Mouse (Mus musculus): ENCODE results near the gene Scnm1.

GRCm38 (mm10) chr3:95110911-95111726 lies 22.7 kb downstream of the Scnm1 start, which contains the start of gene Vps72:
- TF ChIP-seq CTCF (IDR thresholded peaks at IDR 0.05; ENCODE audit: control insufficient read depth, insufficient read depth, low read length) (no peak), POLR2A (IDR thresholded peaks at IDR 0.05; ENCODE audit: borderline replicate concordance, control insufficient read depth, low read depth, low read length) (peak; percentile 67; the same call in 1 of the 2 replicates)
